Mouse (Mus musculus): ENCODE data around the gene Uqcrfs1. TPM values are rescaled to one million over a fixed set of nuclear protein-coding genes. Genes with fewer than 3 reads are reported as not detected.

Gene Uqcrfs1
- polyA plus RNA-seq (2012; rRNA removed), result 123 and 126 TPM in 2 replicates

GRCm38 (mm10) chr13:30544856-30545604 lies at the start of gene Uqcrfs1:
Gene Uqcrfs1, minus strand, starts transcription at chr13:30545362.
- peak; percentile 40 for DNase-seq (ENCODE audit: low read depth)

- no peak for DNase-seq (ENCODE audit: low read depth)
Measured at GRCm38 (mm10) chr13:30585786-30586185, 40.6 kb upstream of the Uqcrfs1 start.

- no peak for DNase-seq (ENCODE audit: low read depth)
Measured at GRCm38 (mm10) chr13:30582541-30582940, 37.4 kb upstream of the Uqcrfs1 start.

GRCm38 (mm10) chr13:30578806-30579205 lies 33.6 kb upstream of the Uqcrfs1 start:
- DNase-seq (ENCODE audit: low read depth), result peak; percentile 64

GRCm38 (mm10) chr13:30576819-30577218 lies 31.7 kb upstream of the Uqcrfs1 start:
- DNase-seq (ENCODE audit: low read depth), result no peak

- no peak for DNase-seq (ENCODE audit: low read depth)
Measured at GRCm38 (mm10) chr13:30572971-30573370, 27.8 kb upstream of the Uqcrfs1 start.

GRCm38 (mm10) chr13:30570182-30570581 lies 25.0 kb upstream of the Uqcrfs1 start:
- no peak for DNase-seq (ENCODE audit: low read depth)

GRCm38 (mm10) chr13:30567571-30567970 lies 22.4 kb upstream of the Uqcrfs1 start:
- DNase-seq (ENCODE audit: low read depth), result no peak

- DNase-seq (ENCODE audit: low read depth), result no peak
Measured at GRCm38 (mm10) chr13:30566767-30567166, 21.6 kb upstream of the Uqcrfs1 start.

- no peak for DNase-seq (ENCODE audit: low read depth)
Measured at GRCm38 (mm10) chr13:30560603-30561002, 15.4 kb upstream of the Uqcrfs1 start.

GRCm38 (mm10) chr13:30560052-30560451 lies 14.9 kb upstream of the Uqcrfs1 start:
- no peak for DNase-seq (ENCODE audit: low read depth)

- DNase-seq (ENCODE audit: low read depth), result no peak
Measured at GRCm38 (mm10) chr13:30557751-30558150, 12.6 kb upstream of the Uqcrfs1 start.

GRCm38 (mm10) chr13:30553051-30553587 lies 8.0 kb upstream of the Uqcrfs1 start:
- no peak for DNase-seq (ENCODE audit: low read depth)

- no peak for DNase-seq (ENCODE audit: low read depth)
Measured at GRCm38 (mm10) chr13:30549339-30549738, 4.2 kb upstream of the Uqcrfs1 start.

GRCm38 (mm10) chr13:30548835-30549234 lies 3.7 kb upstream of the Uqcrfs1 start:
- DNase-seq (ENCODE audit: low read depth), result no peak

- DNase-seq (ENCODE audit: low read depth), result no peak
Measured at GRCm38 (mm10) chr13:30530761-30531160, 14.4 kb downstream of the Uqcrfs1 start.

- DNase-seq (ENCODE audit: low read depth), result peak; percentile 68
Measured at GRCm38 (mm10) chr13:30524961-30525360, 20.2 kb downstream of the Uqcrfs1 start.

- DNase-seq (ENCODE audit: low read depth), result no peak
Measured at GRCm38 (mm10) chr13:30523971-30524370, 21.2 kb downstream of the Uqcrfs1 start.

- no peak for DNase-seq (ENCODE audit: low read depth)
Measured at GRCm38 (mm10) chr13:30523246-30523891, 21.8 kb downstream of the Uqcrfs1 start.

GRCm38 (mm10) chr13:30521282-30521902 lies 23.8 kb downstream of the Uqcrfs1 start:
- no peak for DNase-seq (ENCODE audit: low read depth)

GRCm38 (mm10) chr13:30518191-30518590 lies 27.0 kb downstream of the Uqcrfs1 start:
- no peak for DNase-seq (ENCODE audit: low read depth)

- DNase-seq (ENCODE audit: low read depth), result no peak
Measured at GRCm38 (mm10) chr13:30507651-30508050, 37.5 kb downstream of the Uqcrfs1 start.

All from gonadal fat pad, adult 2 months (tissue).